Mouse (Mus musculus) olfactory bulb, adult 2 months (tissue): Measurements from ENCODE around the gene Tmem115.

ENCODE experiments used
- CTCF ChIP-seq: fragments of 200-500 bp; IDR thresholded peaks from 2 replicates; pipeline ENCODE4 v1.5.1; 2012; ENCODE audit warnings: low read depth, mild to moderate bottlenecking, low read length, moderate library complexity; ENCODE audit not compliant: insufficient read depth
- POLR2A ChIP-seq: fragments of 200-500 bp; IDR thresholded peaks from 2 replicates; pipeline ENCODE4 v1.6.1; 2012; ENCODE audit warnings: mild to moderate bottlenecking, low read depth, low read length, moderate library complexity; ENCODE audit not compliant: insufficient read depth

GRCm38 (mm10) chr9:107551117-107551889 is 17.6 kb downstream of the Tmem115 start, which contains the start of gene Rassf1:
- TF ChIP-seq CTCF (no peak), POLR2A (no peak)
